Mouse (Mus musculus) ES-E14 (cell line): ENCODE data around the gene Galnt17. TPM values are rescaled to one million over a fixed set of nuclear protein-coding genes. Genes with fewer than 3 reads are reported as not detected.

Source experiments
- DNase-seq: peaks from one replicate; pipeline ENCODE4 v3.0.0-alpha.2; 2013; ENCODE audit warnings: low read depth, low spot score
- H3K27ac ChIP-seq: 2 replicates; pipeline ENCODE4 v1.5.1; 2012; ENCODE audit warnings: low read depth, mild to moderate bottlenecking, low read length, moderate library complexity, mixed read lengths; ENCODE audit not compliant: poor library complexity, insufficient read depth, severe bottlenecking
- H3K36me3 ChIP-seq: 2 replicates; pipeline ENCODE4 v1.6.1; 2012; ENCODE audit warnings: mild to moderate bottlenecking, low read length, moderate library complexity, mixed read lengths; ENCODE audit not compliant: control insufficient read depth, poor library complexity, insufficient read depth, severe bottlenecking
- H3K4me1 ChIP-seq, 2 experiments: fragments of 150-350 bp in 1 of 2; sonication (generic) in 1 of 2; 2 replicates each; pipeline ENCODE4 v1.6.1; 2012; ENCODE audit warnings: low read length in 2 of 2, mild to moderate bottlenecking in 1 of 2, mixed read lengths in 1 of 2; ENCODE audit not compliant: control insufficient read depth in 2 of 2, insufficient read depth in 2 of 2, poor library complexity in 1 of 2
- H3K4me3 ChIP-seq, 2 experiments: fragments of 150-350 bp in 1 of 2; sonication (generic) in 1 of 2; 2 replicates each; pipeline ENCODE4 v1.5.1; 2012; ENCODE audit warnings: low read length in 2 of 2, low read depth in 1 of 2, mild to moderate bottlenecking in 1 of 2, mixed read lengths in 1 of 2; ENCODE audit not compliant: insufficient read depth in 1 of 2, poor library complexity in 1 of 2, severe bottlenecking in 1 of 2
- H3K9ac ChIP-seq: 2 replicates; pipeline ENCODE4 v1.6.1; 2012; ENCODE audit warnings: low read depth, mild to moderate bottlenecking, low read length, mixed read lengths; ENCODE audit not compliant: poor library complexity, insufficient read depth, severe bottlenecking
- H3K9me3 ChIP-seq: fragments of 150-350 bp; sonication (generic); 2 replicates; pipeline ENCODE4 v1.6.1; 2012; ENCODE audit warnings: low read depth, mild to moderate bottlenecking, low read length; ENCODE audit not compliant: control insufficient read depth, insufficient read depth
- CHD2 ChIP-seq: IDR thresholded peaks from 2 replicates; pipeline ENCODE4 v1.6.1; 2014; ENCODE audit warnings: mild to moderate bottlenecking, low read depth, low read length, inconsistent platforms
- HCFC1 ChIP-seq: IDR thresholded peaks from 2 replicates; pipeline ENCODE4 v1.6.1; 2012; ENCODE audit warnings: low read length, inconsistent platforms, borderline replicate concordance; ENCODE audit not compliant: insufficient read depth
- MAFK ChIP-seq: IDR thresholded peaks from 2 replicates; pipeline ENCODE4 v1.6.1; 2014; ENCODE audit warnings: mild to moderate bottlenecking, low read depth, low read length, inconsistent platforms; ENCODE audit not compliant: insufficient read depth
- ZC3H11A ChIP-seq: IDR thresholded peaks from 2 replicates; pipeline ENCODE4 v1.6.1; 2012; ENCODE audit warnings: low read depth, mild to moderate bottlenecking, inconsistent platforms, low read length, borderline replicate concordance
- ZNF384 ChIP-seq: IDR thresholded peaks from 2 replicates; pipeline ENCODE4 v1.6.1; 2012; ENCODE audit warnings: low read depth, low read length, inconsistent platforms
- in situ Hi-C, 2 experiments: fragments of 600-800 bp; cut with MboI; formaldehyde crosslinking; loops; one replicate each; pipeline ENCODE4 v1.15.1; 2025; ENCODE audit warnings: low sequenced_read_pairs in 2 of 2, inconsistent platforms in 1 of 2; ENCODE audit not compliant: unreplicated experiment in 2 of 2
- total RNA-seq: library from RNA; depleted of rRNA; stranded (reverse); fragments of 300-350 nt; gene quantifications from 2 replicates; pipeline ENCODE4 v1.2.3, GENCODE M21; 2012

The Galnt17 gene
- total RNA-seq, 1 experiment, result 2.2 TPM

DNA sequence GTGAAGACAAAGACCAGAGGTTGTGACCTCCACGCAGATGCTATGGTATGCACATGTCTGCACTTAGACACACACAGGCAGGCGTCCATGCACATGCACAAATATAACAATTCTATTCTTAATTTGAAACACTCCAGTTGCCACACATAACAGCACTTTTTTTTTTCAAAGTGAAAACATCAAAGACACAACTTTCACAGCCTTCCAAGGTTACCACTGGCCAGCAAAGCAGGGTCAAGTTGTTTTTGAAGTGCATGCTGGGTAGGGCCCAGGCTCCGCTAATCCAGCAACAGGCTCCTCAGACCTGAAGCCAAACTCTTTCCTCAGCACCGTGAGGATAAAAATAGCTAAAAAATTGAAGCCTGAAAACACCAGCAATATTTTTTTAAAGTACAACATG lies 357.9 kb downstream of the Galnt17 start:
- in situ Hi-C loops, result no loop called here
- H3K9me3 ChIP-seq, result no peaks in the 10 kb centered on the region
- no peaks in the 10 kb centered on the region for H3K36me3 ChIP-seq
- no peak overlapping the region for H3K4me3 ChIP-seq
- H3K27ac ChIP-seq, result peak overlapping the region; percentile 47; the same call in 1 of the 2 replicates
- no peak overlapping the region for H3K9ac ChIP-seq
- DNase-seq, result no peak
- H3K4me1 ChIP-seq, result peaks cover 0 to 3% of the 10 kb centered on the region in 2 experiments; a peak in 1 of 4 replicates
- TF ChIP-seq ZNF384 (no peak), ZC3H11A (no peak), CHD2 (no peak), HCFC1 (no peak), MAFK (no peak)

GRCm38 (mm10) chr5:130949710-130950109 lies 358.6 kb downstream of the Galnt17 start:
- Histone ChIP-seq H3K4me1 (peaks cover 0 to 3% of the 10 kb centered on the region in 2 experiments; a peak in 1 of 4 replicates), H3K9me3 (no peaks in the 10 kb centered on the region), H3K9ac (no peak overlapping the region), H3K4me3 (no peak overlapping the region), H3K27ac (no peak overlapping the region), H3K36me3 (no peaks in the 10 kb centered on the region)
- in situ Hi-C loops, result no loop called here
- no peak for DNase-seq
- no peak for TF ChIP-seq MAFK
- no peak for TF ChIP-seq CHD2
- TF ChIP-seq ZNF384, result no peak
- TF ChIP-seq HCFC1, result no peak
- no peak for TF ChIP-seq ZC3H11A

- no peaks in the 10 kb centered on the region for H3K9me3 ChIP-seq
- H3K27ac ChIP-seq, result no peak overlapping the region
- in situ Hi-C loops, result no loop called here
- no peaks in the 10 kb centered on the region for H3K36me3 ChIP-seq
- H3K4me1 ChIP-seq, result peaks cover 0 to 6% of the 10 kb centered on the region in 2 experiments; a peak in 1 of 4 replicates
- no peak for TF ChIP-seq ZNF384
- TF ChIP-seq ZC3H11A, result no peak
- TF ChIP-seq MAFK, result no peak
- no peak for TF ChIP-seq CHD2
- no peak for TF ChIP-seq HCFC1
- H3K9ac ChIP-seq, result no peak overlapping the region
- H3K4me3 ChIP-seq, result no peak overlapping the region
- DNase-seq, result no peak
Observed at GRCm38 (mm10) chr5:130938911-130939608, 369.2 kb downstream of the Galnt17 start.

GRCm38 (mm10) chr5:130938274-130938741 lies 370.0 kb downstream of the Galnt17 start:
- no peak for TF ChIP-seq HCFC1
- no peak for TF ChIP-seq MAFK
- TF ChIP-seq CHD2, result no peak
- TF ChIP-seq ZNF384, result no peak
- TF ChIP-seq ZC3H11A, result no peak
- Histone ChIP-seq H3K4me3 (no peak overlapping the region), H3K27ac (no peak overlapping the region), H3K9ac (no peak overlapping the region), H3K36me3 (no peaks in the 10 kb centered on the region), H3K4me1 (peaks cover 0 to 6% of the 10 kb centered on the region in 2 experiments; a peak in 1 of 4 replicates), H3K9me3 (no peaks in the 10 kb centered on the region)
- no peak for DNase-seq
- in situ Hi-C loops, result no loop called here
